Mouse (Mus musculus): ENCODE data around the gene Akap8.

DNA sequence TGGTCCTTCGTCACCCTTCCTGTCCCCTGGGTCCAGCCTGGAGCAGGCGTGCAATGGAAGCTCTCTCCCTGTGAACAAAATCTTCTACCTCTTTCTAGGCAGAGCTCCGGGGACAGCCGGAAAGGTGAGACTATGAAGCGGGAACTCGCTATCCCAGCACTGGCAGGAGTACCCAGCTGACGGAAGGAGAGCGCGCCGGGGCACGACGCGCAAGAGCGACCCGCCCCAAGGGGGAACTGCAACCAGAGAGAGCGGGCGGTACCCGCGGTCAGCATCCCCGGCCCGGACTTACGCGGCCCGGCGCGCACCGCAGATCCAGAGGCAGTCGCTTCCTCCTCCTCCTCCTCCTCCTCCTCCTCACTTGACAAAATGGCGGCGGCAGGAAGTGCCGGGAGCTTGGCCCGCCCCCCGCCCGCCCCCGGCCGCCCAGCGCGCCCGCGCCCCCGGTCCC, 37.2 kb downstream of the Akap8 start:
- TF ChIP-seq ZNF384 (IDR thresholded peaks at IDR 0.05; ENCODE audit: low read depth, low read length) (no peak), E2F4 (IDR thresholded peaks at IDR 0.05; ENCODE audit: borderline replicate concordance, low read depth, low read length) (no peak)
